Mouse (Mus musculus) adrenal gland, adult (tissue): ENCODE results near the gene Cyp2j13.
A peak's percentile ranks its signal among the peaks of the same experiment; 100 is the strongest.
"Not testable (repeated sequence)": the region's sequence is repeated elsewhere in the genome, so short reads cannot be mapped to it uniquely, and the experiment has no call there.

Experiments
- DNase-seq, 2 experiments: peaks; one replicate each; pipeline ENCODE4 v3.0.0; 2022 to 2023; ENCODE audit warnings: low spot score in 1 of 2; ENCODE audit not compliant: inconsistent age in 2 of 2

The Cyp2j13 gene

GRCm38 (mm10) chr4:96077261-96078125 is at the start of gene Cyp2j13:
Gene Cyp2j13 (minus strand): TSS chr4:96077546.
- peak; percentile 23 to 29 for DNase-seq

- DNase-seq: no peak
Observed at GRCm38 (mm10) chr4:96096841-96097240, 19.5 kb upstream of the Cyp2j13 start.

- peak in 1 of 2 experiments; percentile 27 for DNase-seq
Observed at GRCm38 (mm10) chr4:96091869-96092268, 14.5 kb upstream of the Cyp2j13 start.

GRCm38 (mm10) chr4:96089356-96090048 is 12.2 kb upstream of the Cyp2j13 start:
- DNase-seq: not testable (repeated sequence)

GRCm38 (mm10) chr4:96078308-96078707 is 962 bp upstream of the Cyp2j13 start:
- DNase-seq: no peak

GRCm38 (mm10) chr4:96062045-96062444 is 15.3 kb downstream of the Cyp2j13 start:
- no peak for DNase-seq

GRCm38 (mm10) chr4:96060106-96060505 is 17.2 kb downstream of the Cyp2j13 start:
- no peak for DNase-seq

GRCm38 (mm10) chr4:96028412-96028811 is 48.9 kb downstream of the Cyp2j13 start:
- DNase-seq: peak in 1 of 2 experiments; percentile 78

GRCm38 (mm10) chr4:96022803-96023202 is 54.5 kb downstream of the Cyp2j13 start:
- DNase-seq: peak in 1 of 2 experiments; percentile 67

GRCm38 (mm10) chr4:96016875-96017274 is 60.5 kb downstream of the Cyp2j13 start:
- no peak for DNase-seq

- not testable (repeated sequence) for DNase-seq
Observed at GRCm38 (mm10) chr4:95982221-95982620, 95.1 kb downstream of the Cyp2j13 start.
